Mouse (Mus musculus): ENCODE data around the gene Pacs2. TPM values are rescaled to one million over a fixed set of nuclear protein-coding genes. Genes with fewer than 3 reads are reported as not detected.
A peak's percentile ranks its signal among the peaks of the same experiment; 100 is the strongest.

The Pacs2 gene
- polyA plus RNA-seq, 1 experiment from 2014 or later = 7.3 TPM

DNA sequence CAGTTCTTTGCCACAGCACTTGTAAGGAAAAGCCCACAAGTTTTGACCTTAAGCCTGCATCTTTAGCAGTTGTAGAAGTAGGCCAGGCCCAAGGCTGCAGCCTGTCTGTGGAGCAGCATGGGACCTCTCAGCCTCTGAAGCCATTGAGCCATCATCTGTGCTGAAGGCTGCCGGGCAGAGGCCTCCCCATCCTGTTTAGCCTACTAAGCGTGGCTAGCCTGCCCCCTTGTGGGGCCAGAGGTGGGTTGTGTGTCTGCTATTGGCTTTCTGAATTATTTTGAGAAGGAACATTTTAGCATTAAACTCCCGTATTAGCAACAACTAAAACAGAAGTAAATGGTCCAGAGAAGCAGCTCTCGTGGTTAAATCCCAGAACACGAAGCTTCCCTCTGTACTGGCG is 88.2 kb downstream of the Pacs2 start:
- ATAC-seq = no peak
- no peaks in the 10 kb centered on the region for H3K27me3 ChIP-seq (replicated peaks; ENCODE audit: control insufficient read depth, insufficient read depth, low read length)
- H3K9me3 ChIP-seq (ENCODE audit: control insufficient read depth, low read length) = no peaks in the 10 kb centered on the region; the same call in 1 of the 2 replicates
- WGBS = 59% methylated on average over 6 of the region's 6 CpGs
- no peak overlapping the region for H3K4me2 ChIP-seq (ENCODE audit: low read depth, low read length)
- no peak overlapping the region for H3K4me3 ChIP-seq (ENCODE audit: low read length)
- H3K4me1 ChIP-seq (ENCODE audit: control insufficient read depth, insufficient read depth, low read length) = peaks cover 34% of the 10 kb centered on the region
- H3K27ac ChIP-seq (ENCODE audit: low read length) = no peak overlapping the region
- no peak overlapping the region for H3K9ac ChIP-seq (ENCODE audit: low read depth, low read length)
- no peaks in the 10 kb centered on the region for H3K36me3 ChIP-seq (ENCODE audit: control insufficient read depth, insufficient read depth, low read length)

DNA sequence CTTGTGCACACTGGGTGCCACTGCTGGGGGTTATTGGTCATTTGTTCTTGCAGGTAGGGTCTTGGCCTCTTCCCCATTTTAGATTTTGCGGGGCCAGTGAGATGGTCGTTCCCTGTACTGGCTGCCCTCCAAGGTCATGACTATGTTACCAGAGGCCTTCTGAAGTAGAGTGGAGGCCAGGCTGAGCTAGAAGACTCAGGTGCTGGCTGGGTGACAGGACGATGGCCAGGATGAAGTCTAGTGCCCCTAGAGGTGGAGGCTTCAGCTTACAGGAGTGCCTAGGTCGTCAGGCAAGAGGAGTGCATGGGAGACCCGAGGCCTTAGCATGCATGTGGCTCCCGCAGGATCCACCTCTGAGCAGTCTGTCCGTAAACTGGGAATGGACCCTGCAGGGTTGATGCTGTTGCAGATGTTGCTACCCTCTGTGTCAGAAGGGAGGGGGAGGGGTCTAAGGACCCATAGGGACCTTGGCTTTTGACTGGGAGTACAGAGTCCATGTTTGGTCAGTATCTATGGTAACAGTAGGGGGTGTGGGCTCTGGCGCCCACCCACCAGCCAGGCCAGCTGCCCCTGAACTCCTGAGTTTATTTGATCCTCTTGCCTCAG is 89.6 kb downstream of the Pacs2 start:
- no peak overlapping the region for H3K27ac ChIP-seq (ENCODE audit: low read length)
- 70% methylated on average over 8 of the region's 8 CpGs for WGBS
- ATAC-seq = 0 out of 2 replicates have a peak, but pooled peaks have one; percentile 13

DNA sequence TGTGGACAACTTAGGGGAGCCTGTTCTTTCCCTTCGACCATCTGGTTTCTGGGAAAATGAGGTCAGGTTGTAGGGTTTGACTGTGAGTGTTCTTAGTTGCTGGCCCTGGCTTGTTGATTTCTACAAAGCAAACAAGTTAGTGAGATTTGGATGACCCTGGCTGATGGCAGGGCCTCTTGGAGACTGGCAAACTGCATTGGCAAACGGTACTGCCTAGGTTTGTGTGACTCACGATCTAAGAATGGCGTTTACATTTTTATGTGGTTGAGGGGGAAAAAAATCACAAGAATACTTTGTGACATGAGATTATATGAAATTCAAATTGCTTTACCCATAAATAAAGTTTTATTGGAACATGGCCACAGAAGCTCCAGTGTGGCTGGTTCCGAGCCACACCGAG is 92.1 kb downstream of the Pacs2 start:
- no peaks in the 10 kb centered on the region for H3K36me3 ChIP-seq (ENCODE audit: control insufficient read depth, insufficient read depth, low read length)
- no peak overlapping the region for H3K4me3 ChIP-seq (ENCODE audit: low read length)
- H3K27me3 ChIP-seq (replicated peaks; ENCODE audit: control insufficient read depth, insufficient read depth, low read length) = no peaks in the 10 kb centered on the region
- H3K27ac ChIP-seq (ENCODE audit: low read length) = no peak overlapping the region
- no peak for ATAC-seq
- H3K9ac ChIP-seq (ENCODE audit: low read depth, low read length) = no peak overlapping the region
- peaks cover 11% of the 10 kb centered on the region; the same call in 1 of the 2 replicates for H3K4me1 ChIP-seq (ENCODE audit: control insufficient read depth, insufficient read depth, low read length)
- no peak overlapping the region for H3K4me2 ChIP-seq (ENCODE audit: low read depth, low read length)
- WGBS = 71% methylated on average over 6 of the region's 6 CpGs
- H3K9me3 ChIP-seq (ENCODE audit: control insufficient read depth, low read length) = no peaks in the 10 kb centered on the region; the same call in 1 of the 2 replicates

More for the DNA sequence above, 89.6 kb downstream of the Pacs2 start:
- no peaks in the 10 kb centered on the region; the same call in 1 of the 2 replicates for H3K9me3 ChIP-seq (ENCODE audit: control insufficient read depth, low read length)
- H3K4me3 ChIP-seq (ENCODE audit: low read length) = no peak overlapping the region
- peaks cover 30% of the 10 kb centered on the region for H3K4me1 ChIP-seq (ENCODE audit: control insufficient read depth, insufficient read depth, low read length)
- H3K9ac ChIP-seq (ENCODE audit: low read depth, low read length) = no peak overlapping the region
- H3K4me2 ChIP-seq (ENCODE audit: low read depth, low read length) = no peak overlapping the region
- H3K36me3 ChIP-seq (ENCODE audit: control insufficient read depth, insufficient read depth, low read length) = no peaks in the 10 kb centered on the region
- no peaks in the 10 kb centered on the region for H3K27me3 ChIP-seq (replicated peaks; ENCODE audit: control insufficient read depth, insufficient read depth, low read length)

DNA sequence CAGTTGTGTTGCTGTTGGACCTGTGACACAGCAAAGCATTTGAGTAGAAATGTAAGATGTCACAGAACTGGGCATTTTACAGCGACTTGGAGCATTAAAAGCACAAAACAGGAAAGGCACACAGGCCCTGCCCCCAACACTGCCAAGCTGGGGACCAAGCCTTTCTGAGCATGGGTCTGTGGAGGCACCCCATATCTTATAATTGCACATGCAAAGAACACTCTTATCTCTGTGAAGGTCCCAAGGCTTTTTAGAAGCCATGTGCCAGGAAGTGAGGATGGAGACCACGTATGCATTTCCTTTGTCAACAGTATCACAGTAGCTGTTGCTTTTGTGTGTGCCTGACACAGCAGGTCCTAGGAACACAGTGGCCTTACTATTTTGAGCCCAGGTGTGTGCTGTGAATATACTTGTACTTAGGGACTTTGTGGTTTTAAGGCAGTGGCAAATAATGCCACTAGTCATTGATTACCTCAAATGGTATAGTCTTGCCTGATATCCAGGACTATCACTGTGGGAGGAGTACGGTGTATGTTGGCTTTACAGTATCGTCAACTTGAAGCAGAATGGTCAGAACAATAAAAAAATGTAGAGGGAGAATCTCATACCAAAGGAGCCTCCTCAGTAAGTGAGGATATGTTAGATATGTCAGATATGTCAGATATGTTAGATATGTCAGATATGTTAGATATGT is 93.3 kb downstream of the Pacs2 start:
- peak; percentile 53 for ATAC-seq
- Histone ChIP-seq H3K4me3 (ENCODE audit: low read length) (no peak overlapping the region), H3K9me3 (ENCODE audit: control insufficient read depth, low read length) (no peaks in the 10 kb centered on the region; the same call in 1 of the 2 replicates), H3K27ac (ENCODE audit: low read length) (no peak overlapping the region), H3K4me1 (ENCODE audit: control insufficient read depth, insufficient read depth, low read length) (peaks cover 8% of the 10 kb centered on the region; the same call in 1 of the 2 replicates), H3K27me3 (replicated peaks; ENCODE audit: control insufficient read depth, insufficient read depth, low read length) (no peaks in the 10 kb centered on the region), H3K9ac (ENCODE audit: low read depth, low read length) (no peak overlapping the region), H3K4me2 (ENCODE audit: low read depth, low read length) (no peak overlapping the region), H3K36me3 (ENCODE audit: control insufficient read depth, insufficient read depth, low read length) (no peaks in the 10 kb centered on the region)
- WGBS = 71% methylated on average over 4 of the region's 4 CpGs

DNA sequence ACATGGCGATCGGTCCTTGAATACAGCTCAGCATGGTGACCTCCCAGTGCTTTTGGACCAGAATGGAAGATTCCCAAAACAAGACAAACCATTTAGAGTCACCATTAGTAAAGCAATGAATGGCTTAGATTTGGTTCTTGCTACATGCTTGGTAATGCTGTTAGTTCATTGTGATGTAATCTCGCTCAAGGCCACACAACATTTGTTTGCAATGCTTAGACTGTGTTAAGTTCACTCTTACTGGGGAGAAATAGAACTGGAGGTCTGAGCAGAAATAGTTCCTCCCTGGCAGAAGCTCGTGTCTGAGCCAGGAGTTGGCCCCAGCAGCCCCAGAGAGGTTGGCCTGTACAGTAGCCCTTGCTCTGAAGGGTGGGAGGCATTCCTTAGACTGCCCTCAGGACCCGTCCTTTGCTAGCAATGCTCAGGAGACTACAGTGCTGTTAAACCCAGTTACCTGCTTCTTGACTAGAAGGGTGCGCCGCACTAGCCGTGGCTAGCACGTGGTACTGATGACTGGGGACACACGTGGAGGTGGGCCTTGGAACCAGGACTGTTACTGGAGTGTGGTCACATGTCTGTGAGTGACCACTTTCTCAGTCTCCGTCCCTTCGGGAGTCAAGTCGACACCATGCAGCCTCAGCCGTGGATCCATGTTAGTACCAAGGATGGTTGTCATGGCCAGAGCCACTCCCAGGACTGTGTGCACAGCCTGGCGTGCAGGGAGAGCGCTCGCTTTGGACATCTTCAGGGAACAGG is 94.4 kb downstream of the Pacs2 start:
- H3K27me3 ChIP-seq (replicated peaks; ENCODE audit: control insufficient read depth, insufficient read depth, low read length) = no peaks in the 10 kb centered on the region
- WGBS = 86% methylated on average over 17 of the region's 17 CpGs
- H3K4me2 ChIP-seq (ENCODE audit: low read depth, low read length) = no peak overlapping the region
- H3K4me3 ChIP-seq (ENCODE audit: low read length) = no peak overlapping the region
- H3K27ac ChIP-seq (ENCODE audit: low read length) = no peak overlapping the region
- no peaks in the 10 kb centered on the region for H3K36me3 ChIP-seq (ENCODE audit: control insufficient read depth, insufficient read depth, low read length)
- no peaks in the 10 kb centered on the region; the same call in 1 of the 2 replicates for H3K9me3 ChIP-seq (ENCODE audit: control insufficient read depth, low read length)
- ATAC-seq = no peak; the same call in 1 of the 2 replicates
- peaks cover 5% of the 10 kb centered on the region; the same call in 1 of the 2 replicates for H3K4me1 ChIP-seq (ENCODE audit: control insufficient read depth, insufficient read depth, low read length)
- no peak overlapping the region for H3K9ac ChIP-seq (ENCODE audit: low read depth, low read length)

DNA sequence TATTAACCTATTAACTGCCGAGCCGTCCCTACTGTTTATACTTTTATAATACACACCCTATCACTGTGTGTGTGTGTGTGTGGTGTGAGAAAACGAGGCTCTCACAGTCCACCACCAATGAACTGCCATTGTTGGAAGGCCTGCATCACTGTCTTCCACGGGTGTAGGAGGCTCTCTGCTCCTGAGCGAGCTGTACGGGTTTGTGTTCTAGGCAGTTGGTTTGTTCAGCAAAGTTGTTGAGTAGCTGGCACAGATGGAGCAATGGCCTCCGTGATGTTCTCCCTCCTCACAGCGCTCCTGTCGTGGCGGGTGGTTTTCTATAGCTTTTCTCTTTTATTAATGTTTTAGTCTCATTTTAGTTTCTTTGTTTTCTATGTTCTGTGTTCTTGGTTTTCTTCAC is 95.5 kb downstream of the Pacs2 start:
- H3K4me3 ChIP-seq (ENCODE audit: low read length) = no peak overlapping the region
- H3K4me1 ChIP-seq (ENCODE audit: control insufficient read depth, insufficient read depth, low read length) = peaks cover 3% of the 10 kb centered on the region
- H3K27ac ChIP-seq (ENCODE audit: low read length) = no peak overlapping the region
- H3K36me3 ChIP-seq (ENCODE audit: control insufficient read depth, insufficient read depth, low read length) = no peaks in the 10 kb centered on the region
- no peak overlapping the region for H3K4me2 ChIP-seq (ENCODE audit: low read depth, low read length)
- WGBS = 83% methylated on average over 10 of the region's 10 CpGs
- no peak for ATAC-seq
- H3K9ac ChIP-seq (ENCODE audit: low read depth, low read length) = no peak overlapping the region
- H3K9me3 ChIP-seq (ENCODE audit: control insufficient read depth, low read length) = no peaks in the 10 kb centered on the region; the same call in 1 of the 2 replicates
- no peaks in the 10 kb centered on the region for H3K27me3 ChIP-seq (replicated peaks; ENCODE audit: control insufficient read depth, insufficient read depth, low read length)

DNA sequence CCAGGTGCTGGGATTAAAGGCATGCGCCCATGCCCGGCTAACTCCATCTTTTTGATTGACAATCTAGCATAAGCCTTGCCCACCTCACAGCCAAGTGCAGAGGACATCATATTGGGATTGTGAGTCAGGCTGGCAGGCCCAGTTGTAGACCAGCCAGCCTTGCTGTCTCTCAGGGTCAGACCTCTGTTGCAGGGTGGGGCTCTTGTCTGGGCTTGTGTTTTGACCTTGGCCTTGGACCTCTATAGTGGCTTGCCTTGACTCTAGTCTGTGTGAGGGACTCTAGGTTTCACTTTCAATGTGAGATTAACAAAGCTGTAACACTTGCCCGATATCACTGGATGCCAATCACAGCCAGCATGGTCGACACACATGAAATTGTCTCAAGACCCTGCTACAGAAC is 99.8 kb downstream of the Pacs2 start:
- Histone ChIP-seq H3K4me3 (ENCODE audit: low read length) (no peak overlapping the region), H3K9ac (ENCODE audit: low read depth, low read length) (no peak overlapping the region), H3K27ac (ENCODE audit: low read length) (no peak overlapping the region), H3K36me3 (ENCODE audit: control insufficient read depth, insufficient read depth, low read length) (peaks cover 12% of the 10 kb centered on the region), H3K27me3 (replicated peaks; ENCODE audit: control insufficient read depth, insufficient read depth, low read length) (no peaks in the 10 kb centered on the region), H3K9me3 (ENCODE audit: control insufficient read depth, low read length) (no peaks in the 10 kb centered on the region), H3K4me2 (ENCODE audit: low read depth, low read length) (no peak overlapping the region), H3K4me1 (ENCODE audit: control insufficient read depth, insufficient read depth, low read length) (peaks cover 5% of the 10 kb centered on the region)
- WGBS = 91% methylated on average over 4 of the region's 4 CpGs
- ATAC-seq = peak; percentile 21; the same call in 1 of the 2 replicates

DNA sequence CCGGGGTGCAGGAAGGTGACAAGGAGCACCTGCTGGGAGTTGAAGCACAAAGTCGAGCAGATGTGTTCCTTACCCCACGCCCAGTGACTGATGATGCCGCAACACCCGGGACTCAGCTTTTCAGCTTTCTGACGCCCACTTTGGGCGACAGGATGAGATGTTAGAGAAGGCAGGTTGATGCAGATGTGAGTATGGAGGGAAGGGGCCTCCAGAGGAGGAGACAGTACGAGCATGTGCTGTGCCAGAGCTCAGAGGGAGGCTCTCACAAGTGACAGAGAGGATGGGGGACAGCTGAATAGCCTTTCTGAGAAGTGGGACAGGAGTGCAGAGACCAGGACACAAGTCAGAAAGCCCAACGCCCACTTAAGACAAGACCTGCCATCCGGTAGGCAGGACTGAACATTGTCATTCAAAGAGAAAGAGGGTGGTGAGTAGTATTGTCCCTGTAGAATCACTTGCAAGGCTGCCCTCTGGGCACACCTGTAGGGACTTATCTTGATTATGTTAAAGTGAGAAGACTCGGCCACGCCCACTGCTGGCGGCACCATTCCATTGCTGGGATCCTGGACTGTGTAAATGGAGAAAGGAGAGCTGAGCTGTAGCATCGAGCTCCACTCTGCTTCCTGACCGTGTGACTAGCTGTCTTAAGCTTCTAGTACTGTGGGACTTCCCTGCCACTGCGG is 100.7 kb downstream of the Pacs2 start:
- WGBS = 74% methylated on average over 16 of the region's 16 CpGs
- no peaks in the 10 kb centered on the region for H3K9me3 ChIP-seq (ENCODE audit: control insufficient read depth, low read length)
- no peak overlapping the region for H3K4me3 ChIP-seq (ENCODE audit: low read length)
- no peak overlapping the region for H3K4me2 ChIP-seq (ENCODE audit: low read depth, low read length)
- no peak overlapping the region for H3K9ac ChIP-seq (ENCODE audit: low read depth, low read length)
- no peak overlapping the region for H3K27ac ChIP-seq (ENCODE audit: low read length)
- peaks cover 5% of the 10 kb centered on the region for H3K4me1 ChIP-seq (ENCODE audit: control insufficient read depth, insufficient read depth, low read length)
- no peaks in the 10 kb centered on the region for H3K27me3 ChIP-seq (replicated peaks; ENCODE audit: control insufficient read depth, insufficient read depth, low read length)
- peaks cover 12% of the 10 kb centered on the region for H3K36me3 ChIP-seq (ENCODE audit: control insufficient read depth, insufficient read depth, low read length)
- peak; percentile 37; the same call in 1 of the 2 replicates for ATAC-seq

Measured in intestine, embryonic 16.5 days (tissue).